Mouse (Mus musculus) gastrocnemius, postnatal 36 days (tissue): ENCODE results near the gene Cbfb. TPM values are rescaled to one million over a fixed set of nuclear protein-coding genes. Genes with fewer than 3 reads are reported as not detected.

Experiments used
- DNase-seq, 2 experiments: peaks; one replicate each; pipeline ENCODE4 v3.0.0; 2022
- intact Hi-C: fragments of 180-260 bp; cut with DNase I; formaldehyde crosslinking; loops from one replicate; pipeline ENCODE4 v1.15.1; 2025
- total RNA-seq, 2 experiments: library from RNA; stranded (reverse); gene quantifications; 2 replicates each; pipeline ENCODE4 v1.2.3; 2021

Cbfb gene
- total RNA-seq, 2 experiments from 2014 or later: 45.0 to 53.4 TPM

DNA sequence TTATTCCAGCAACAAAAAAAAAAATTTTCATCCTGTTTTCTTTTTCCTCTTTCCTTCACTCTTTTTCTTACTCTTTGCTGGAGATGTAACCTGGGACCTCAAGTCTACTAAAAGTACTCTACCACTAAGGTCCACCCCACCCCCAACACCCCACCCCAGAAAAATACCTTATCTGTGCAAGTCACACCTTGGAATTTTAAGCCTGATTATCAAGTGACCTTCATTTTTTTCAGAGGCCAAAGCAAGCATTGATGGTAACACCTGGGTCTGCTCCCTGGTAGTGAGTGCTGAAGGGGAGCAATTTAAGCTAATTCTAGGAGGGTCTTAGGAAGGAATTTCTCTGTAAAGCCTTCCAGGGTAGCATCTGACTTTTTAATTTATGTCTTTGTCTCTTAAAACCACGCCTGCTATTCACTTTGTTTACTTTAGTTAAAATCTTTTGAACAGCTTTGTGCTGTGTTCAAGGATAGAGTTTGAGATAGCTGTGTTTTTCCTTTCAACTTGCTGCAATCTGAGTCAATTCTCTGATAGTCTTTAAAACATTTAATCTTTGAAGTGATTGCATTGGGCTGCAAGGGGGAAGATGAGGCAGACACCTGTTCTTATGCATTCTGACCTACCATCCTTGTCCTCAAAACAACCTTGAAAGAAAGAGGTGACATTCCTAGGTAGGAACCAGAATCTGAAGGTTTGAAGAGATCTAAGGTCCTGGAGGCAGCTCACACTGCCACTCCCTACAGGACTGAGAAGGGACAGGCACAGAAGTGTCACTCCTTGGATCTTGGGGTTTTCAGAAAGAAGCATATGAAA lies 62.9 kb downstream of the Cbfb start:
- no peak for DNase-seq
- intact Hi-C loops: no loop called here

DNA sequence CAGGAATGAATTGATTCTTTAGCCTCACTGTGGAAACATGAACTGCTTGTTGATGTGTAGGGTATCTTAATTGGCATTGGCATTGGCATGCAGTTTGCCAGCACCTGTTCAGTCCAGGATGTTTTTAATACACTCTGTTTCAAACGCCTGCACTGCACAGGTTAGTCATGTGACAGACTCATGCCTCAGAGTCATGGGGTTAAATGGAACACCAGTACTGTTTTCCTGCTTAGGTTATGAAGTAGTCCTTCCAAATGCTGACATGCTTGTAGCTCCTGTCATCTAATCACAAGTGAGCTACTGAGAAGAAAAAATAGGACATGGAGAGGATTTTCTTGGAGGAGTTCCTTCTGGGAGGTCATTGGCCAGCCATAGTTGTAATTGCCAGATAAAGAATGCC lies 64.7 kb downstream of the Cbfb start:
- intact Hi-C loops: no loop called here
- DNase-seq: no peak

DNA sequence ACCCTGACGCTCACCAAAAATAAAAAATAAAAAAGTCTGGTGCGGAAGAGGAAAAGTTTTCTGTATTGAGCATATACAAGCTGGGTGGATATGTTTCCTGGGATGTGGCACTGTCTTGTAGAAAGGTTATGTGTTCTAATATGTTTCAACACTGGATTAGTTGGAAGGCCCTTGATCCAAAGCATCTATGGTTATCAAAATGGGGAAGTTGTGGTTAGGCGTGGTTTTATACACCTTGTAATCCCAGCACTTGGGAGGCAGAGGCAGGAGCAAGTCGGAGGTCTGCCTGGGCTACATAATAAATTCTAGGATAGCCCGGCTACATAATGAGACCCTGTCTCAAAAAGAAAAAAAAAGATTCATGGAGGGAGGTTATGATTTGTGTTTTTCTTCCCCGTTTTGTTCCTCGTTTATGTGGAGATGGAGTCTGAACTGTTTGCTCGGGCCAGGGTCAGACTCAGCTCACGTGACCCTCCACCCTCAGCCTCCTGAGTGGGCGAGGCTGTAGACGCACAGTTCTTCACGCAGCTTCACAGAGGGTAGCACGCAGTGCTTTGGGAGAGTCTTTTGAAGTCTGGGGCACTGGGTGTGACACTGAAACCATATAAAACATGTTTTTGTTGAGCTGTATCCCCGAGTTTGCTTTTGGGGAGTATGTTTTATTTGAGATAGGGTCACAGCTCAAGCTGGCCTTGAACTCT lies 67.1 kb downstream of the Cbfb start:
- DNase-seq: no peak
- intact Hi-C loops: no loop called here

DNA sequence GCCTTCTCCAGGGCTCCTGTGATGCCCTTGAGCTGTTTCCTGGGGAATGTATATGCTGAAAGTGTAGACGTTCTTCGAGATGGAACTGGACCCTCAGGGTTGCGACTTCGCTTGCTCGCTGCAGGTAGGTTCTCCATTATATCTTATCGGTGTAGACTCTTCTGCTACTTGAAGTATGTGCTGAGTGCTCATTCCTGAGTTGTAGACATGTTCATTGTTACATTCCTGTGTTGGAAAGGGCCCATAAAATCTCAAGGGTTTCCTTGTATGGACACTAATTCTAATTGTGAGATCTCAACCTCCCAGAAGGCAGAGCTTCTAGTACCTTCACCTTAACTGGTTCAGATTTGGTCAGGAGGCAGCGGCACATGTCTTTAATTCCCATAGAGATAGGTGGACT lies 70.5 kb downstream of the Cbfb start:
- no peak for DNase-seq
- intact Hi-C loops: no loop called here

GRCm38 (mm10) chr8:105251954-105252353 lies 81.5 kb downstream of the Cbfb start:
- intact Hi-C loops: loop anchor here (5.0 kb wide), 1 partner anchor 35 kb away; the partner anchor contains the start of gene 4931428F04Rik
- DNase-seq: no peak

- DNase-seq: no peak
- intact Hi-C loops: loop anchor here (5.0 kb wide), 1 partner anchor 34 kb away; the partner anchor contains the start of gene 4931428F04Rik
Observed at GRCm38 (mm10) chr8:105252680-105253537, 82.4 kb downstream of the Cbfb start.

DNA sequence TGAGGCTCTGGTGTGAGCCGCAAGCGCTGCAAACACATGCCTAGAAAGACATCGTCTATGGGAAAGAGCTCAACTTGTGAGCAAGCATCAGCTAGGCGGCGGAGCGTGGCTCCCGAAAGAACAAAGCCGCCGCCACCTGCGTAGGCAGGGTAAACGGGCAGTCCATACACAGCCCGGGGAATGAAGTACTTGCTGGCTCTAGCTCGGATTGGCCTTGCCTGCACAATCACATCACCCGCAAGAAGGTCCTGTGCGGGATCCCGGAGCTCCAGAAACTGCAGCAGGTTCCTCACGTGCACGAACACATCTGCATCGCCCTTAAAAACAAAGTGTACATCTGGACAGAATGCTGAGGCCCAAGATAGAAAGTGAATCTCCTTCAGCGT lies 83.3 kb downstream of the Cbfb start:
- intact Hi-C loops: loop anchor here (5.0 kb wide), 1 partner anchor 34 kb away; the partner anchor contains the start of gene 4931428F04Rik
- DNase-seq: no peak

- intact Hi-C loops: loop anchor here (5.0 kb wide), 1 partner anchor 33 kb away; the partner anchor contains the start of gene 4931428F04Rik
- DNase-seq: peak; percentile 85 to 87
Observed at GRCm38 (mm10) chr8:105254152-105254965, 83.9 kb downstream of the Cbfb start.

DNA sequence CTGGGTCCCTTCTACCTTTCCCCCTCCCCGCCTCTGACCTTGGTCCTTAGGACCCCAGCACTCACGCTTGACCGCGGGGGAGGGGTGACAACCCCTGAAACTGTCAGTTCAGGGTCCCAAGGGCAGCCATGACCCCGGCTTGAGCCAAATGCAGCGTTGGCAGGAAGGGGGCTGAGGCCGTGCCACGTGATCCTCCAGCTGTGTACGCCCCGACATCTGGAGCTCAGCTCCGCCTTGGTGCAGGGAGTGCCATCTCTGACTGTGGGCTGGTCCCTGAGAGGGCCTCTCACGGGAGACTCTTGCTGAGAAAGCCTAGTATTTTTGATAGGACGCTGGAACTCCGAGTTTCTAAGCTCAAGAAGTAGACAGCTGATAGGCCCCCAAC lies 84.5 kb downstream of the Cbfb start, which contains the start of gene B3gnt9:
TSS of gene B3gnt9 (minus strand) at position 188 of the 385 bp plus-strand sequence.
- peak in 1 of 2 experiments; percentile 78 for DNase-seq
- intact Hi-C loops: loop anchor here (5.0 kb wide), 1 partner anchor 32 kb away; the partner anchor contains the start of gene 4931428F04Rik

DNA sequence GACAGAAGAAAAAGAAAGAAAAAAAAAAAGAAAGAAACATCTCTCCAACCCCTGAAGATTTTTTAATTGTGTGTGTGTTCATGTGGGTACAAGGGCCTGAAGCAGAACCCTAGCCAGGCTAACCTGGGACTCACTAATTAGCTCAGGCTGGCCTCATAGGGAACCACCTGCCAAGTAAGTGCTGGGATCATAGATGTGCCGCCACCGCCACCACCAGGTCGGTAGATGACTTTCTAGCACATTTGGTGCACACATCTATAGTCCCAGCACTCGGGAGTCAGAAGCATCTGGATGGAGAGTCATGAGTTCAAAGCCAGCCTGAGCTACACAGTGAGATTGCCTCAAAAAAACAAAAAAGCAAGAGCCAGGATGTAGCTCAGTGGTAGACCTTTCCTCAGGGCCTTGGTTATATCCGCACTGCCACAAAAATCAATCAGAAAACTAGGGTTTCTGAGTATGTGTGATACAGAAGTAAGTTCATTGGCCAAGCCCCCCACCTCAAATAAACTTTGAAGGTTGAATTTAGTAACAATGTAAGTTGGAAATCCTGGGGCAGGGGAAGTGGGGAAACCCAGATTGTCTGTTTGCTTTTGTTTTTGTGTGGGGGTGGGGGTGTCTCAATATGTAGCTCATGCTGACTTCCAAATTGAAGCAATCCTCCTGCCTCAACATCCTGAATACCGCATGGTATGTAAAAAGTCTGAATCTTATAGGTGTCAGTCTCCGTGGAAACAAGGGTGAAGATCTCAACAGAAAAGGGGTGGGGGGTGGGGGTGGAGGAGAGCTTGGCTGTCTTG lies 87.0 kb downstream of the Cbfb start:
- no peak for DNase-seq
- intact Hi-C loops: no loop called here

DNA sequence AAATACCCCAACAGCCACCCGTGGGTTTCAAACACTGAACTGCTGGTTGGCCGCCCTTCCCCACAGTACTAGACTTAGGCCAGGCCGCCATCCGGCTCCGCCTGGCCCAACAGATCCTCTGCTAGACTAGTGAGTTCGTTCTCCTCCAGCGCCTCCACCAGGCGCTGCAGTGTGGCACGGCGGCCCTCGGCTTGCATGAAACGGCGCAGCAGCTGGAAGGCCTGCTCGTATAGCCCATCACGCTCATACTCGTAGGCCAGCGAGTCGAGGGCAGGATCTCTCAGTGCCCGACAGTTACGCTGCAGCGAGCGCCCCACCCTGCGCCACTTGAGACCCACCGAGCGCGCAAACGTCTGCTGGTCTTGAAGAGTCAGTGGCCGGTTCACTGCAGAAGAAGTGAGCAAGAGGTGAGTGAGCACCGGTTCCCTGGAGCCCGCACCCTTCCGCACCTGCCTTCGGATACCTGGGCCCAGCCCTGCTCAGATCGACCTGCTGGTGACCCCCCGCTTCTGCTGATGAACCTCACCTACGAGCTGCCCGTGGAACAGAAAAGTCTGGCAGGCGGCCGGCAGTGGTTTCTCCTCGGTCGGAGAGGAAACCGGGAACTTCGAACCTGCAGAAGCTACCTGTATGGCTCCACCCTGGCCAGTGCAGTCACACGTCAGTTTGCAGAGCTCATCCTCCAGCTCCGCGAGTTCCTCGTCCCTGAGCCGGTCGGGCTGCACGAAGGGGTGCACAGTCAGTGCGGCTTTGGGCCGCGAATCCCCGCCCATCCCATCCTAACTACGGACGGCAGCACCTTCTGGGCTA lies 88.6 kb downstream of the Cbfb start:
- DNase-seq: no peak
- intact Hi-C loops: no loop called here

DNA sequence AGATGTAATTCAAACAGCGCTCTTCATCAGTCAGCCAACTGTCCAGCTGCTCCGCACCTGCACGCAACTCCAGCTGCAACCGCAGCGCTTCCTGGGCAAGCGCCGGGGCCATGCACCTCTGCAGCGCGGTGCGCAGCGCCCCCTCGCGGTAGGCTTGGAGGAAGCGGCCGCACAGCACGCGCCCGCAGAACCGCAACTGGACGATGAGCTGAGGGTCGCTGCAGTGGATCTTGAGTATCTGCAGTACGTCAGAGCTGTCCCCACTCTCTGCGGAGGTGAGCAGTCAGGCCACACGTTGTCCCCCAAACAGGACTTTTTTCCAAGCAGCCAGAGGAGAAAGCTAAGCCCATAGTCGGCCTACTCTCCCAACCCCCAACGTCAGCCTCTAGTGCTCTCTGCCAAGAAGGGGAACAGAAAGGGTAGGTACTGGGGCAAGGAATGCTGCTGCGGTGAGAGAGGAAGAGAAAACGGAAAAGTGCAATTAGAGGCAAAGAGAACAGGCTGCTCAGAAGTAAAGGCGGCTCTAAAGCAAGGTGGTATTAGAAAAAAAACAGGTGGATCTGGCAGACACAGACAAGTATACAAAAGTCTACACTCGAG lies 89.3 kb downstream of the Cbfb start:
- intact Hi-C loops: loop anchor here (5.0 kb wide), 1 partner anchor 88 kb away; the partner anchor contains the start of gene Cbfb
- DNase-seq: peak; percentile 59 to 71

DNA sequence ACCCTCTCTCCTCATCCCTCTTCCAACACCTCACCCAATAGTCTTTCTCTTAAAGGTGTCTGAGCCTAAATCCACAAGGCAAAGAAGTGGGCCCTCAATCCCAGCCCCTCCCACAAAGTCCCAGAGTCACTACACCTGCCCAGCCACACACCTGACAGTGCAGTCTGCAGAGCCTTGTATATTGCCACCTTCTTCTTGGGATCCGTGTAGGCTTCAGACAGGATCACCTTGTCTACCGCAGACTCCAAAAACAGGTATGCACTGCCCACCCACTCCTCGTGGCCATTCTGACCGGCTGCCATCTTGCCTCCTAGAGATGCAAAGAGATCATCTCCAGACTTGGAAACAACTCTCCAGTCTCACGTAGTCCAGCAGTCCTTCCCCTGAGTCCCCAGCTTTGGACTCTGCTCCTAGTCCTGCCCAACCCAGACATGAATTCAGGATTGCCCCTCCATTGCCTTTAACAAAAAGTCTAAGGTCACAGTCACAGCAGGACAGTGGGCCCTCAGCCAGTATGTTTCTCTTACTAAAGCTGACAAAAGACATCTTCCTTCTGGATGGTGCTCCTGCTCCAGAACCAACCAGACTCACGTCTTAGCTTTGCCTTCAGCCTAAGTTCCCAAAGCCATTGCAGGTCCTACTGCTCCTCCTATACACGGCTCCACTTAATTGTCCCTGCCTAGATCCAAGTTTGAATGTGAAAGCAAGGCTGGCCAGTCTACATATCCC lies 90.1 kb downstream of the Cbfb start:
- intact Hi-C loops: loop anchor here (5.0 kb wide), 1 partner anchor 88 kb away; the partner anchor contains the start of gene Cbfb
- DNase-seq: no peak

- DNase-seq: no peak
- intact Hi-C loops: loop anchor here (5.0 kb wide), 1 partner anchor 89 kb away; the partner anchor contains the start of gene Cbfb
Observed at GRCm38 (mm10) chr8:105261326-105261980, 91.0 kb downstream of the Cbfb start.

DNA sequence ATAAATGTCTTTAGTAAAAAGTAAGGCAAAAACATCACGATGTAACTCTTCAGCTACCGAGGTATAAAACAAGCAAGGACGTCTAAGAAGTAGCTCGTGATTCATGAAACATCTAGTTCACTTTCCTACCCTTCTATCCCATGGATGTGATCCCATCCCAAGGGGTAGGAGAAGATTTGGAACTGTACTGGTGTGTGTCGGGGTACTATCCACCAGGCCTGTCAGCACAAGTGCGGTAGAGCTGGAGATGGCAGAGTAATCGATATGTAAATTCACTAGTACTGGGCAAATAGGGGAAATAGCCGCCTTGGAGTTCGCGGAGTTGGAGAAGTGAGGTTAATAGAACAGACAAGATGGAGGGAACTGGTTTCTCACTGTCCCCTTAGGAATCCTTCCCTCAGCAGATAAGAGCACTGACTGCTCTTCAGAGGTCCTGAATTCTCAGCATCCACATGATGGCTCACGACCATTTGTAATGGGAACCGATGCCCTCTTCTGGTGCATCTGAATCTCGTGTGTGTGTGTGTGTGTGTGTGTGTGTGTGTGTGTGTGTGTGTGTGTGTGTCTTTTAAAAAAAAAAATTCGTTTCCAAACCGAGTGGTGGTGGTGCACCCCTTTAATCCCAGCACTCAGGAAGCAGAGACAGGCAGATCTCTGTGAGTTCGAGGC lies 92.9 kb downstream of the Cbfb start:
- intact Hi-C loops: loop anchor here (5.0 kb wide), 1 partner anchor 91 kb away; the partner anchor contains the start of gene Cbfb

More for the DNA sequence above, 92.9 kb downstream of the Cbfb start:
- DNase-seq: no peak
